Mouse (Mus musculus): Measurements from ENCODE around the gene Vstm5.
"Not testable (repeated sequence)": the region's sequence is repeated elsewhere in the genome, so short reads cannot be mapped to it uniquely, and the experiment has no call there.

Gene Vstm5

GRCm38 (mm10) chr9:15261980-15262379 is 23.1 kb downstream of the Vstm5 start:
- no peak for DNase-seq (ENCODE audit: low spot score in 2 of 2)

- DNase-seq (ENCODE audit: low spot score in 2 of 2), result no peak
Observed at GRCm38 (mm10) chr9:15263487-15263886, 24.6 kb downstream of the Vstm5 start.

- no peak for DNase-seq (ENCODE audit: low spot score in 2 of 2)
Observed at GRCm38 (mm10) chr9:15273981-15274380, 35.1 kb downstream of the Vstm5 start.

- no peak for DNase-seq (ENCODE audit: low spot score in 2 of 2)
Observed at GRCm38 (mm10) chr9:15276855-15277254, 38.0 kb downstream of the Vstm5 start.

- DNase-seq (ENCODE audit: low spot score in 2 of 2), result no peak
Observed at GRCm38 (mm10) chr9:15278343-15278742, 39.5 kb downstream of the Vstm5 start.

- no peak for DNase-seq (ENCODE audit: low spot score in 2 of 2)
Observed at GRCm38 (mm10) chr9:15279139-15279648, 40.3 kb downstream of the Vstm5 start.

- peak; percentile 95 for DNase-seq (ENCODE audit: low spot score in 2 of 2)
Observed at GRCm38 (mm10) chr9:15279649-15280490, 41.0 kb downstream of the Vstm5 start, which contains the start of gene Med17. Gene Med17 (minus strand): TSS chr9:15279931.

- no peak for DNase-seq (ENCODE audit: low spot score in 2 of 2)
Observed at GRCm38 (mm10) chr9:15280491-15280879, 41.6 kb downstream of the Vstm5 start.

GRCm38 (mm10) chr9:15285443-15285842 is 46.6 kb downstream of the Vstm5 start:
- no peak for DNase-seq (ENCODE audit: low spot score in 2 of 2)

- DNase-seq (ENCODE audit: low spot score in 2 of 2), result no peak
Observed at GRCm38 (mm10) chr9:15287846-15288245, 49.0 kb downstream of the Vstm5 start.

- DNase-seq (ENCODE audit: low spot score in 2 of 2), result no peak
Observed at GRCm38 (mm10) chr9:15288402-15288801, 49.6 kb downstream of the Vstm5 start.

- no peak for DNase-seq (ENCODE audit: low spot score in 2 of 2)
Observed at GRCm38 (mm10) chr9:15289251-15289650, 50.4 kb downstream of the Vstm5 start.

GRCm38 (mm10) chr9:15297112-15297511 is 58.3 kb downstream of the Vstm5 start:
- DNase-seq (ENCODE audit: low spot score in 2 of 2), result no peak

GRCm38 (mm10) chr9:15298451-15298850 is 59.6 kb downstream of the Vstm5 start:
- DNase-seq (ENCODE audit: low spot score in 2 of 2), result no peak

GRCm38 (mm10) chr9:15300056-15300455 is 61.2 kb downstream of the Vstm5 start:
- DNase-seq (ENCODE audit: low spot score in 2 of 2), result no peak

- no peak for DNase-seq (ENCODE audit: low spot score in 2 of 2)
Observed at GRCm38 (mm10) chr9:15301399-15301798, 62.6 kb downstream of the Vstm5 start.

- DNase-seq (ENCODE audit: low spot score in 2 of 2), result not testable (repeated sequence)
Observed at GRCm38 (mm10) chr9:15302006-15302405, 63.2 kb downstream of the Vstm5 start.

- DNase-seq (ENCODE audit: low spot score in 2 of 2), result no peak
Observed at GRCm38 (mm10) chr9:15302881-15303280, 64.0 kb downstream of the Vstm5 start.

- peak; percentile 96 to 97 for DNase-seq (ENCODE audit: low spot score in 2 of 2)
Observed at GRCm38 (mm10) chr9:15305503-15306397, 66.9 kb downstream of the Vstm5 start, which contains the start of gene Taf1d. Gene Taf1d (plus strand): TSS chr9:15306214.

GRCm38 (mm10) chr9:15306398-15307119 is 67.7 kb downstream of the Vstm5 start, which contains the start of gene 4931406C07Rik:
Gene 4931406C07Rik (minus strand): TSS chr9:15306448.
- no peak for DNase-seq (ENCODE audit: low spot score in 2 of 2)

GRCm38 (mm10) chr9:15307257-15307656 is 68.4 kb downstream of the Vstm5 start:
- DNase-seq (ENCODE audit: low spot score in 2 of 2), result no peak
